Mouse (Mus musculus): ENCODE results near the gene Mia2.
A peak's percentile ranks its signal among the peaks of the same experiment; 100 is the strongest.

Mia2 gene

GRCm38 (mm10) chr12:59076996-59077395 is 18.6 kb upstream of the Mia2 start:
- TF ChIP-seq GATA4 (IDR thresholded peaks at IDR 0.05; ENCODE audit: insufficient replicate concordance, low read length) = no peak

- no peak for TF ChIP-seq GATA4 (IDR thresholded peaks at IDR 0.05; ENCODE audit: insufficient replicate concordance, low read length)
Measured at GRCm38 (mm10) chr12:59077883-59078282, 17.7 kb upstream of the Mia2 start.

GRCm38 (mm10) chr12:59080461-59080860 is 15.1 kb upstream of the Mia2 start:
- no peak for TF ChIP-seq GATA4 (IDR thresholded peaks at IDR 0.05; ENCODE audit: insufficient replicate concordance, low read length)

- TF ChIP-seq GATA4 (IDR thresholded peaks at IDR 0.05; ENCODE audit: insufficient replicate concordance, low read length) = no peak
Measured at GRCm38 (mm10) chr12:59084446-59084845, 11.2 kb upstream of the Mia2 start.

GRCm38 (mm10) chr12:59086171-59086570 is 9.4 kb upstream of the Mia2 start:
- TF ChIP-seq GATA4 (IDR thresholded peaks at IDR 0.05; ENCODE audit: insufficient replicate concordance, low read length) = no peak

- TF ChIP-seq GATA4 (IDR thresholded peaks at IDR 0.05; ENCODE audit: insufficient replicate concordance, low read length) = no peak
Measured at GRCm38 (mm10) chr12:59093543-59093942, 2.1 kb upstream of the Mia2 start.

GRCm38 (mm10) chr12:59104771-59105170 is 9.2 kb downstream of the Mia2 start:
- TF ChIP-seq GATA4 (IDR thresholded peaks at IDR 0.05; ENCODE audit: insufficient replicate concordance, low read length) = no peak

GRCm38 (mm10) chr12:59105914-59106313 is 10.3 kb downstream of the Mia2 start:
- no peak for TF ChIP-seq GATA4 (IDR thresholded peaks at IDR 0.05; ENCODE audit: insufficient replicate concordance, low read length)

- TF ChIP-seq GATA4 (IDR thresholded peaks at IDR 0.05; ENCODE audit: insufficient replicate concordance, low read length) = peak; percentile 34; the same call in 1 of the 2 replicates
Measured at GRCm38 (mm10) chr12:59106491-59106890, 10.9 kb downstream of the Mia2 start.

GRCm38 (mm10) chr12:59107926-59108325 is 12.3 kb downstream of the Mia2 start:
- no peak for TF ChIP-seq GATA4 (IDR thresholded peaks at IDR 0.05; ENCODE audit: insufficient replicate concordance, low read length)

- TF ChIP-seq GATA4 (IDR thresholded peaks at IDR 0.05; ENCODE audit: insufficient replicate concordance, low read length) = no peak
Measured at GRCm38 (mm10) chr12:59117184-59117583, 21.6 kb downstream of the Mia2 start.

- no peak for TF ChIP-seq GATA4 (IDR thresholded peaks at IDR 0.05; ENCODE audit: insufficient replicate concordance, low read length)
Measured at GRCm38 (mm10) chr12:59125426-59125825, 29.8 kb downstream of the Mia2 start.

GRCm38 (mm10) chr12:59128501-59128900 is 32.9 kb downstream of the Mia2 start:
- TF ChIP-seq GATA4 (IDR thresholded peaks at IDR 0.05; ENCODE audit: insufficient replicate concordance, low read length) = no peak

- TF ChIP-seq GATA4 (IDR thresholded peaks at IDR 0.05; ENCODE audit: insufficient replicate concordance, low read length) = no peak
Measured at GRCm38 (mm10) chr12:59129038-59129437, 33.4 kb downstream of the Mia2 start.

GRCm38 (mm10) chr12:59129592-59129991 is 34.0 kb downstream of the Mia2 start:
- TF ChIP-seq GATA4 (IDR thresholded peaks at IDR 0.05; ENCODE audit: insufficient replicate concordance, low read length) = no peak

- peak; percentile 89; the same call in 1 of the 2 replicates for TF ChIP-seq GATA4 (IDR thresholded peaks at IDR 0.05; ENCODE audit: insufficient replicate concordance, low read length)
Measured at GRCm38 (mm10) chr12:59130249-59130648, 34.6 kb downstream of the Mia2 start.

Measured in liver, adult (tissue).